Mouse (Mus musculus) lung, embryonic 16.5 days (tissue): ENCODE data around the gene Gm973. TPM values are rescaled to one million over a fixed set of nuclear protein-coding genes. Genes with fewer than 3 reads are reported as not detected.

Experiments
- ATAC-seq: fragments of 200-750 bp; cut with Nextera tagmentation; 2 replicates; pipeline ENCODE4 v1.8.0; 2017; ENCODE audit warnings: low read depth, mild to moderate bottlenecking, moderate library complexity
- H3K27ac ChIP-seq: fragments of 300-500 bp; sonication (generic); 2 replicates; pipeline ENCODE4 v1.5.1; 2014; ENCODE audit warnings: mild to moderate bottlenecking, control low read depth, low read length
- H3K27me3 ChIP-seq: fragments of 300-500 bp; sonication (generic); 2 replicates; pipeline ENCODE4 v1.6.1; 2014; ENCODE audit warnings: low read depth, low read length, mixed read lengths; ENCODE audit not compliant: control insufficient read depth, insufficient read depth
- H3K36me3 ChIP-seq: fragments of 300-500 bp; sonication (generic); 2 replicates; pipeline ENCODE4 v1.6.1; 2014; ENCODE audit warnings: low read length; ENCODE audit not compliant: control insufficient read depth, insufficient read depth
- H3K4me1 ChIP-seq: fragments of 300-500 bp; sonication (generic); replicated peaks from 2 replicates; pipeline ENCODE4 v1.6.1; 2014; ENCODE audit warnings: low read length, mixed read lengths; ENCODE audit not compliant: control insufficient read depth, insufficient read depth
- H3K4me2 ChIP-seq: fragments of 300-500 bp; sonication (generic); 2 replicates; pipeline ENCODE4 v1.6.1; 2014; ENCODE audit warnings: low read depth, low read length, control low read depth
- H3K4me3 ChIP-seq: fragments of 300-500 bp; sonication (generic); 2 replicates; pipeline ENCODE4 v1.5.1; 2014; ENCODE audit warnings: mild to moderate bottlenecking, low read length, control low read depth
- H3K9ac ChIP-seq: fragments of 300-500 bp; sonication (generic); 2 replicates; pipeline ENCODE4 v1.6.1; 2014; ENCODE audit warnings: low read length, control low read depth
- H3K9me3 ChIP-seq: fragments of 300-500 bp; sonication (generic); 2 replicates; pipeline ENCODE4 v1.6.1; 2016; ENCODE audit warnings: low read length; ENCODE audit not compliant: control insufficient read depth
- WGBS: fragments of 180-500 bp; shearing (Covaris S2); extraction: QIAGEN DNeasy Blood & Tissue Kit; methylation state at CpG from one replicate; pipeline ENCODE4 v1.1.7; 2014; 5-methylcytosine and 5-hydroxymethylcytosine counted together
- polyA plus RNA-seq: library from polyadenylated mRNA; unstranded; fragments of >200 nt; fragmentation: Nextera tagmentation; extraction: Ambion mirVana; gene quantifications from 2 replicates; pipeline ENCODE4 v1.2.1, GENCODE M21; 2015

Gene Gm973
- polyA plus RNA-seq, 1 experiment from 2014 or later, result 2.0 TPM

DNA sequence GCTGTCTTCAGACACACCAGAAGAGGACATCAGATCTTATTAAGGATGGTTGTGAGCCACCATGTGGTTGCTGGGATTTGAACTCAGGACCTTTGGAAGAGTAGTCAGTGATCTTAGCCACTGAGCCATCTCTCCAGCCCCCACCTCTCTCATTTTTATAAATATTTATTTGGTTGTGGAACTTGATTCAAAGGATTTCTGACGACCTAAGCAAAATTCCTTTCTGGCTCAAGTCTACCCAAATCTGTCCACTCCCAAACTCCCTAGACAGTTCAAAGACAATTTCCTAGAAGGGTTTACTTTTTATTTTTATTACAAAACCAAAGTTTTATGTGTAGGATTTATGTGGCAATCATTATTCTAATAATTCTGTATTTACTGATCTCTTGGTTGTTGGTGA is 73.2 kb downstream of the Gm973 start:
- H3K4me3 ChIP-seq, result no peak overlapping the region
- no peak for ATAC-seq
- no peak overlapping the region for H3K27ac ChIP-seq
- no peaks in the 10 kb centered on the region for H3K36me3 ChIP-seq
- no peaks in the 10 kb centered on the region for H3K27me3 ChIP-seq
- H3K9ac ChIP-seq, result no peak overlapping the region
- peaks cover 31% of the 10 kb centered on the region for H3K4me1 ChIP-seq
- no peaks in the 10 kb centered on the region for H3K9me3 ChIP-seq
- no peak overlapping the region for H3K4me2 ChIP-seq
- 38% methylated on average over 1 of the region's 1 CpGs for WGBS

DNA sequence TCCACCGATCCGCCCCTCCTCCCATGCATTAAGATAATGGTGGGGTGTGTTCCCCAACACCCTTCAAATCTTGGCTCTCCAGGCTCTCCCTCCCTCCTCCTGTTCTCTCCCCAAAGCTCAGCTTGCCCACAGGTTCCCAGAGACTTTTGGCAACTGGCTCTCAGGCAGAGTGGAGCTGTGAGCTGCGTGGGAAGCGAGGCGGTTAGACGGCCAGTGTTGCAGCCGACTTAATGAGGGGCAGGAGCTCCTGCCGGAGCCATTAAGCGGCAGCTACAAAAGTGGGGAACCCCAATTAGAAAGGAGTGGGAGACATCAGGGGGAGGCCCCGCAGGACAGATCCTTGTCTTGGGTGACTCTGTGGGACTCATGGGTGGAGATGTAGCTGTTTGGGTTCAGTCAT is 76.3 kb downstream of the Gm973 start:
- Histone ChIP-seq H3K4me2 (peak overlapping the region; percentile 43), H3K27ac (peak overlapping the region; percentile 64), H3K4me1 (peaks cover 28% of the 10 kb centered on the region), H3K4me3 (no peak overlapping the region; the same call in 1 of the 2 replicates), H3K27me3 (no peaks in the 10 kb centered on the region), H3K9ac (0 out of 2 replicates have a peak overlapping the region, but pooled peaks have one; percentile 34), H3K9me3 (no peaks in the 10 kb centered on the region), H3K36me3 (no peaks in the 10 kb centered on the region)
- 16% methylated on average over 10 of the region's 10 CpGs for WGBS
- ATAC-seq, result no peak

DNA sequence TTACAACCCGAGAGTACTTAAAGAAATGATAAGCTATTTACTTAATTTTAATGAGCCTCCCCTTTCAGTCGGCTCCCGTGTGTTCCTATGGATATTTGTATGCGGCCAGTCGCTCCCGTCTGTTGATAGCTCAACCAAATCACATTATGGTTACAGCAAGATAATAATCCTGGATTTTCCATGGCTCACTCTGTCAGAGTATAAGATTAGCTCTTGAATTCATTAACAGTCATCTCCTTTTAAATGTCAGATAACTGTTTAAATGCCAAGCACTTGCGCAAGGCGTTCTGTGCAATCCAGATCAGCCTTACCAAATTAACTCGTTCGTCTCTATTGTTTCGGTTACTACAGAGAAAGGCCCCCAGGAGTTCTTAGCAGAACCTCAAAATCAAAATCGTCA is 76.8 kb downstream of the Gm973 start:
- Histone ChIP-seq H3K27ac (peak overlapping the region; percentile 64), H3K4me2 (peak overlapping the region; percentile 43), H3K36me3 (no peaks in the 10 kb centered on the region), H3K4me3 (no peak overlapping the region; the same call in 1 of the 2 replicates), H3K9me3 (no peaks in the 10 kb centered on the region), H3K27me3 (no peaks in the 10 kb centered on the region), H3K4me1 (peaks cover 28% of the 10 kb centered on the region), H3K9ac (no peak overlapping the region)
- WGBS, result 14% methylated on average over 12 of the region's 12 CpGs
- ATAC-seq, result peak; percentile 42

DNA sequence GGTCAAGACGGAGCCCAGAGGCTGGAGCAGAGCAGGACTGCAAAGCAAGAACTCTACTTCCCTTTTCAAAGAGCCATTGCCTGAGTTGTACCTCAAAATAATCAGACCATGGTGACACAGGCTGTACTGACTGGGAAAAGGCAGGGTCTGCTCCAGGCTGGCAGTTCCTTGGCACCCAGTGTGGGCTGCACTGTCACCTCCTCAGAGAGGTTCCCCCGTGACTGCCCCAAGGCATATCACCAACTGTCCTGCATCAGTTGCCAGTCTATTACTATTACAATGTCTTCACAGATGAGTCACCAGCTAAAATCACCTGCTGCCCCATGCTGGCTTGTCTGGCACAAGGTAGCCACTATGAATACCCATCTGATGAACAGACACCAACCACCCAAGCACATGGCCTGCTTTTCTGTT is 77.6 kb downstream of the Gm973 start:
- Histone ChIP-seq H3K4me1 (peaks cover 28% of the 10 kb centered on the region), H3K9ac (no peak overlapping the region), H3K9me3 (no peaks in the 10 kb centered on the region), H3K4me2 (no peak overlapping the region), H3K4me3 (no peak overlapping the region), H3K27me3 (no peaks in the 10 kb centered on the region), H3K27ac (peak overlapping the region; percentile 38), H3K36me3 (no peaks in the 10 kb centered on the region)
- no peak for ATAC-seq
- 60% methylated on average over 2 of the region's 2 CpGs for WGBS

DNA sequence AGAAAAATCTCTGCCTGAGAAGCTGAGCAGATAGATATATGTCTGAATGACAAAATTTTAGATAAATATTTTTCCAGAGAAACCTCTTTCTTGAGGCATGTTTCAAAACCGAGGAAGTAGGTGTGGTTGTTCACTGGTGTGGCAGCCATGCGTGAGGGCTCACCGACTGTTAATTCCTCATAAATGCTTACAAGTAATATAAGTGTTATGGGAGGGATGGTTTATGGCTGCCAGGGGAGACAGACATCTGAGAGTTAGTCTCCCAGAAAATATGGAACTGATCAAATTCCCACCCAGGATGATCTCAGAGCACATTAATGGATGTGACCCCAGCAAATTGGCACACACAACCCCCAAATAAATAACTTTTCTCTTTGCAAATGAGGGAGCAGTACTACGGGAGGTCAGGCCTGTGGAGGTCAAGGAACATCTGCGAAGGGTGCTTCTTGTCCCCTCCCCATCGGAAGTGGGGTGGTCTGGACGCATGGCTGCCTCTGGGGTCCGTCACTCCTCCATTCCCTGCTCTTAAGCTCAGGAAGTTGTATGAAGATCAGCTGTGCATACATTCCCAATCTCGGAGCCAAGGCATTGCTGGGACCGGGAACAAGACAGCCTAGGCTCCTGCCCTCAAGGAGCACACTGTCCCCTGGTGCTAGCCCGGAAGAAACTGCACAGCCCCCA is 78.7 kb downstream of the Gm973 start:
- Histone ChIP-seq H3K27ac (peak overlapping the region; percentile 61), H3K9ac (no peak overlapping the region), H3K27me3 (no peaks in the 10 kb centered on the region), H3K4me2 (no peak overlapping the region), H3K4me1 (peaks cover 28% of the 10 kb centered on the region), H3K4me3 (no peak overlapping the region), H3K9me3 (no peaks in the 10 kb centered on the region), H3K36me3 (no peaks in the 10 kb centered on the region)
- peak; percentile 88 for ATAC-seq
- 49% methylated on average over 11 of the region's 11 CpGs for WGBS

DNA sequence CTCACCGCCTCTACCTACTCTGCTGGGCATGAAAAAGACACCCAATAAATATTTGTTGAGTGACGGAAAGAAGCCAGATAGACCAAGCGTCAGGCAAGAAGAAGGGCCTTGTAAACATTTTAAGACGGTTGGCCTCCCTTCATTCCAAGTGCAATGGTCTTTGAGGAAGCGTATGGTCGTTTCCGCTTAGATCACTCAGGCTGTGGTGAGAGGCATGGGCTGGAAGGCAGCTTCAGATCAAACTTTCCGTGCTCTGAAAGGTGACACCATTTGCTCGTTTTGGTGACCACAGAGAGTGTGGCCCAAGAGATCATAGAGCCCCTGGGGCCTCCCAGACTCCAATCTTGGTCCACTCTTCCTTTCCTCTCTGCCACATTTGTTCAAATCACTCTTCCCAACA is 79.5 kb downstream of the Gm973 start:
- WGBS, result 60% methylated on average over 9 of the region's 9 CpGs

DNA sequence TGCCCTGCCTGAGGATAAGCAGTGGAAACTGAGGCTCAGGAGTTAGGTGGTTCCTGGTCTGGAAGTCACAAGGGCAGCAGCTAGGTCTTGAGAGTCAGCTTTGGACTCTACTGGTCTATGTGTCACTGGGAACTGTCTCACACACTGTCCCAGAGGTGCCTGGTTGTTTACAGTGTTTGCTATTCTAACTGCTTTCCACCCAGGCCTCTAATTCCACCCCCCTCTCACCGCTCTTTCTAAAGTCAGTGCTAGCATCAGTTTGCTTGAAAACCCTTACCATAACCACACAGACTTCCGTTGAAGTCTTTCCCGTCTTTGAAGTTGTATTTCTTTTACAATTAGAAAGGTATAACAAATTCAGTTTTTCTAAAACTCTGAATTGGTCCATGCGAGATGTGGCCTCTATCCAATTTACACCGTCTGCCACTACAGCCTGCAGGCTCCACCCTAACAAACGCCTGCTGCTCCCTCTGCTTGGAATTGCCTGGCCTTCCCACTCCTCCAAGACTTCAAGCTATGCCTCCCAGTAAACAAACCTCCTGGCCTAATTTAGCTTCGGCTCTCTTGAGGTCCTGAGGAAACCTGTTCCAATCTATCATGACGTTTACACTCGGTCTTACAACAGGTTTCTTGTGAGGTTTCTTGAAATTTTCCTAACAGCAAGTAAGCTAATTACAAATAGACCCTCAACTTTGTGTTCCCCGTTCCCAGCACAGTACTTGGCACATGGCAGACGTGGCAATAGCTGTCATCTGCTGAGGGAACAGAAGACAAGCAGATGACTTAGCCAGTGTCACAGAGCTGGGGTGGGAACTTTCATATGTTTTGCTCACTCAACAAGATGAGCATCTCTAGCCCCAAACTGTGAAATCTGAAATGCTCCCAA is 86.7 kb downstream of the Gm973 start:
- Histone ChIP-seq H3K4me2 (no peak overlapping the region), H3K36me3 (no peaks in the 10 kb centered on the region), H3K9me3 (no peaks in the 10 kb centered on the region), H3K9ac (no peak overlapping the region), H3K27ac (no peak overlapping the region; the same call in 1 of the 2 replicates), H3K4me1 (peaks cover 6% of the 10 kb centered on the region; the same call in 1 of the 2 replicates), H3K27me3 (no peaks in the 10 kb centered on the region), H3K4me3 (no peak overlapping the region)
- ATAC-seq, result no peak
- WGBS, result 35% methylated on average over 11 of the region's 11 CpGs

More for the DNA sequence above, 79.5 kb downstream of the Gm973 start:
- H3K9me3 ChIP-seq, result no peaks in the 10 kb centered on the region
- ATAC-seq, result no peak
- no peaks in the 10 kb centered on the region for H3K27me3 ChIP-seq
- H3K36me3 ChIP-seq, result no peaks in the 10 kb centered on the region
- H3K4me1 ChIP-seq, result peaks cover 25% of the 10 kb centered on the region
- no peak overlapping the region for H3K9ac ChIP-seq
- no peak overlapping the region for H3K4me2 ChIP-seq
- no peak overlapping the region for H3K4me3 ChIP-seq
- H3K27ac ChIP-seq, result no peak overlapping the region; the same call in 1 of the 2 replicates

DNA sequence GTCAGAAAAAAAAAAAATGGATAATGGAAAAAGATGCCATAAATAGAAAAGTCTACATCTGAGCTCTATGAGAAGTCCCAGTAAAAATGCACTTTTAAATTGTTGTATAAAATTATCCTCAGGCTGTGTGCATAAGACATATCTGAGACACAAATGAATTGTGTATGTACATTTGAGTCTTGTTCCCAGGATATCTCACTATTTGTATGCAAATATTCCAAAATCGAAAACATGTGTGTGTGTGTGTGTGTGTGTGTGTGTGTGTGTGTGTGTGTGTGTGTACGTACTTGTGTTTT is 87.3 kb downstream of the Gm973 start:
- 84% methylated on average over 2 of the region's 2 CpGs for WGBS
- H3K27me3 ChIP-seq, result no peaks in the 10 kb centered on the region
- H3K36me3 ChIP-seq, result no peaks in the 10 kb centered on the region
- H3K27ac ChIP-seq, result no peak overlapping the region
- peaks cover 6% of the 10 kb centered on the region; the same call in 1 of the 2 replicates for H3K4me1 ChIP-seq
- no peak for ATAC-seq
- no peaks in the 10 kb centered on the region for H3K9me3 ChIP-seq
- no peak overlapping the region for H3K9ac ChIP-seq
- no peak overlapping the region for H3K4me3 ChIP-seq
- no peak overlapping the region for H3K4me2 ChIP-seq

DNA sequence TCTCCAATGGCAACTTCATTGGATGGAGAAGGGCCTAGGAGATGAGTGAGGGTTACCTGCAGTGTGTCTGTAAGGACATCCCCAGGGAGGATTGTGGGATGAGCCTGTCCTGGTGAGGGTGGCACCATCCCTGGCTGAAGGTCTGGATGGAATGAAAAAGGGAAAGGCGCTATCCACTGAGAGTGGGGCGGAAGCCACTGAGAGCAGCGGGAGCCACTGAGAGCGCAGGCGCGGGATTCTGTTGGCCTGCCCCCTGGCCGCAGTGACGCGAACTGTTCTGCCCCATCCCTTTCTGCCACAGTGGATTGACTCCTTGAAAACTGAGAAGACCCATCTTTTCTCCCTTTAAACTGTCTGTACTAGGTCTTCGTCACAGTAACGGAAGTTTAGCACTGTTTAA is 87.8 kb downstream of the Gm973 start:
- ATAC-seq, result peak; percentile 45
- Histone ChIP-seq H3K27ac (no peak overlapping the region), H3K4me2 (peak overlapping the region; percentile 18; the same call in 1 of the 2 replicates), H3K9ac (no peak overlapping the region), H3K4me1 (peaks cover 6% of the 10 kb centered on the region; the same call in 1 of the 2 replicates), H3K9me3 (no peaks in the 10 kb centered on the region), H3K4me3 (no peak overlapping the region), H3K27me3 (no peaks in the 10 kb centered on the region), H3K36me3 (no peaks in the 10 kb centered on the region)
- WGBS, result 25% methylated on average over 11 of the region's 11 CpGs
